Mouse (Mus musculus): Measurements from ENCODE around the gene Bub1. TPM values are rescaled to one million over a fixed set of nuclear protein-coding genes. Genes with fewer than 3 reads are reported as not detected.

Bub1 gene
- under 1 TPM in 1 of 2 experiments, not detected in 1; 0.55 TPM for total RNA-seq (2023)

GRCm38 (mm10) chr2:127831401-127832102 lies at the start of gene Bub1:
Bub1 (minus strand) TSS chr2:127831865.

GRCm38 (mm10) chr2:127838576-127838975 lies 6.9 kb upstream of the Bub1 start, which contains the start of gene Acoxl:
Acoxl (plus strand) TSS chr2:127838876.

DNA sequence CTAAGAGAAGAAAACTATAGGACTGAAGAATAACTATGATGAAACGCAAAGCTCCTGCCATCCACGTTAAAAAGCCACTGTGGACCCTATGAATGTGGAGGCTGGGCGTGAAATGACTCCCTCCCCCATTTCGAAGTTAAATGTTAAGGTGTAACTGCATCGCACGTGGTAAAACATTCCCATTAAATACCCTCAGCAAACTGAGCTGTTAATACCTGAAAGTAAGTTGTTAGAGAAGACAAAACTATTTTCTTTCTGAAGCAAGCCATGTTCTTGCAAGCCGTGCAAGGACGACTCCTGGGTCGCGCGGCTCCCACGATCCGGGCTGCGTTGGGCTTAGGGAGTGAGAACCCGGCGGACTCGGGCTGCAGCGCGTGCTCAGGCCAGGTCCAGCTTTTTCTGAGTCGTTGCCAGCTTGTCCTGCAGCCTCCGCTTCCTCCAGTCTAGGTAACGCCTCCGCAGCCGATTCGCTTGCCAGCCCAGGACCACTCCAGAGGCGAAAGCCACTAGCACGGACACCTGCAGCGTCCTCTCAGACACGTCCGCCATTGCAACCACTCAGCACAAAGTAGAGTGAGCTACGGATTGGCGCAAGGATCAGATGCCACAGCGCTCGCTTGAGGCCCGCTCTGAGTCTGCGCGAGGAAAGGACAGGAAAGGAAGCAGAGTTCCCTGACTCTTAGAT lies 39.6 kb downstream of the Bub1 start, which contains the start of gene Mtln:
TSS of gene Mtln (minus strand) at position 570 of the 685 bp plus-strand sequence.

DNA sequence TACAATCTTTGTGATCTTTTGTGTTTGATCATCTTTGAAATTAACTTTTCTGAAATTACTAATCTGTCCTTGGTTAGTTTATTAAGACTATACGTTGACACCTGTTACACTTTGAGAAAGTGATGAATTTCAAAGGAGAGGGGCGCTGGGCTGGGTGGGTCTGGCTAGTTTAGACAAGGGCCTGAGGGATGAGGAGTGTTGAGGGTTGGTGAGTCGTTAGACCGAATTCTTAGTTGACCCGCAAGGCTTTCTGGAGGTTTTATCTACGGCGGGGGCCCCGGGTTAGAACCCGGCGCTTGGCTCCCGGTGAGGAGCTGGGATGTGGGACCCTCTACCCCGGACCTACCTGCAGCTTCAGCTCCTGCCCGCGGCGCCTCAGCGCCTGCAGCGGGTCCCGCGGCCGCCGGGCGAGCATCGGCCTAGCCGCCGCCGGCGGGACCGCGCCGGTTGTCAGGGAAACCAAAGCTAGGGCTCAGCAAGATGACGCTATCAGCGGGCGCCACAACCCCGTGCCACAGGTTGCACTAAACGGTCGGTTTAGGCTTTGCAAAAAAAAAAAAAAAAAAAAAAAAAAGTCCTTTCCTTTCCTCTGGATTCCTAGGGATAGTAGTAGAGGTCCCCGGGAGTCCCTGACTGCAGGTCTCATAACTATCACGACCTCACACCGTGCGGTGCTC lies 43.1 kb downstream of the Bub1 start, which contains the start of gene Nphp1:
TSS of gene Nphp1 (minus strand) at position 458 of the 677 bp plus-strand sequence.

Other genes starting within 250 kb of the Bub1 start
- 1 to 10 TPM; 6.6 to 7.4 TPM for gene Zfp661, start 244.8 kb downstream of the Bub1 start, total RNA-seq (2023)
- gene Mrps5, start 244.6 kb downstream of the Bub1 start, total RNA-seq (2023), result 10 to 100 TPM; 82.4 to 87.1 TPM
- not detected for gene Mal, start 175.2 kb downstream of the Bub1 start, total RNA-seq (2023)
- under 1 TPM; 0.61 to 0.92 TPM for gene Mall, start 101.9 kb downstream of the Bub1 start, total RNA-seq (2023)
- 1 to 10 TPM; 1.3 to 1.4 TPM for gene Nphp1, start 43.0 kb downstream of the Bub1 start, total RNA-seq (2023)
- 10 to 100 TPM; 11.3 to 15.2 TPM for gene Mtln, start 39.4 kb downstream of the Bub1 start, total RNA-seq (2023)
- not detected for gene Acoxl, start 7.0 kb upstream of the Bub1 start, total RNA-seq (2023)